Mouse (Mus musculus) cortical plate, adult 2 months (tissue): ENCODE measurements at regions not wholly inside any gene's neighbourhood (a gene's known extent, or its start where the extent isn't known, plus 50 kb on each side); places are given as distances from the start of the nearest gene placed in this dataset.

Experiments
- CTCF ChIP-seq: fragments of 200-500 bp; IDR thresholded peaks from 2 replicates; pipeline ENCODE4 v1.5.1; 2011; ENCODE audit warnings: mild to moderate bottlenecking, control low read depth, low read length; ENCODE audit not compliant: insufficient read depth; ENCODE audit errors: extremely low read depth
- POLR2A ChIP-seq: fragments of 200-500 bp; IDR thresholded peaks from 2 replicates; pipeline ENCODE4 v1.6.1; 2011; ENCODE audit warnings: mild to moderate bottlenecking, low read length, control low read depth; ENCODE audit not compliant: insufficient read depth; ENCODE audit errors: extremely low read depth

DNA sequence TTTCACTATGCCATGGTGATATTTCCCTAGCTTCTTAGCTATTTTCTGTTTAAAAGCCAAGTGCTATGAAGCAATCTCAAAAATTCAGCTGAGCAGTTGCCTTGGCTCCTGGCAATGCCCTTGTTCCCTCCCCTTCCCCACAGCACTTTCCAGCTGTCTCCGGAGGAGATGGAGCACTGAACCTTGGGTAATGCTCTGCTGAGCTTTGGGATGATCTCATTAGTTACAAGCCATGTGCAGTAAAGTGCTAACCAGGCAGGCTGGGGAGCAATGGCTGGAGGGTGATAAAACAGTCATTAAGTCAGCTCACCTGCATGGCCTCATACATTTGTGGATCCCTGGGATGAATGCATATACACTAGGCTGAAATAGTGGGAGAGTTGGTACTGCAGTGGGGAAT lies 659.4 kb downstream of the Rab28 start:
- TF ChIP-seq CTCF (no peak), POLR2A (no peak)
